Mouse (Mus musculus) erythroblast, adult 5-6 weeks (primary cell): ENCODE measurements around the gene Mapkapk3. TPM values are rescaled to one million over a fixed set of nuclear protein-coding genes. Genes with fewer than 3 reads are reported as not detected.

Experiments used
- ATAC-seq: replicated peaks from 2 replicates; pipeline ENCODE4 v1.8.0; 2016; ENCODE audit warnings: moderate number of reproducible peaks, mild to moderate bottlenecking, moderate TSS enrichment, inconsistent platforms; ENCODE audit not compliant: poor library complexity, low FRiP score, severe bottlenecking
- total RNA-seq, 2 experiments: library from RNA; stranded (forward) in 1 of 2; stranded (reverse) in 1 of 2; fragments of 150-400 nt in 1 of 2; fragments of 200-764, 138-1000 nt in 1 of 2; gene quantifications; 2 replicates each; pipeline versions ENCODE4 v1.2.3 to v1.2.4; 2015 to 2017; ENCODE audit warnings: low replicate concordance in 2 of 2

Mapkapk3 gene
- total RNA-seq, 2 experiments from 2014 or later: 10.8 to 41.4 TPM

DNA sequence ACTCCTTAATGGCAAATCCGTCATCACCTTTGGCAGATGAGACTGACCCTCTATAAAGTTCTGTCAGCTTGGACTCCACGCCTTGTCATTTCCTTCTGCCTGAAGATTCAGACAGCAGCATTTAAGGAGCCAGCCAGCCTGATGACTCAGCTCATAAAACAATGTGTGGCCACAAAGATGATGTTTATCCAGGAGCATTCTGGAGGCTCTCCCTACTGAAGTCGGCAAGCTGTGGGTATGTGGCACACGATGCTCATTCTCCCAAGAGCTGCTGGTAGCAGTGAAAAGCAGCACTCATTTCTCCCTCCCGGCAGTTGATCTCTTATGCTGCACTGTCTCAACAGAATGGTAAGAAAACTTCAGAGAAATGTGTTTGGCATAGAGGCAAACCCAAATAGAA, 54.4 kb downstream of the Mapkapk3 start:
- no peak for ATAC-seq

DNA sequence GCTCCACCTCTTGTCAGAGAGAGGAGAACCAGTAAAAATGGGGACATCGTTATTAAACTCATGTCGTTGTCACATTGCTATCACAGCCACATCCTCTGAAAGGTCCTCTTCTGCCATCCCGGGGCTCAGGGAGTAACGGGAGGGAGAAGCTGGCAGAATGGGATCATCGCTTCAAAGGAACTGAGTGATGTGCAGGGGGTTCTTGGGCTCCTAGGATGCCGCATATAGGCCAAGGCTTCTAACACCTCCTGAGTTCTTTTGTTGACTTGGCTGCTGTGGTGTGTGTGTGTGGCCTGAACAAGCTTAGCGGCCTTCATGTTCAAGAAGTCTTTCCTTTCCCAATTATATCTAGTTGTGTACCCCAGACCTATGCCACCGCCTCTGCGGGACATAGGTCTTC, 57.5 kb downstream of the Mapkapk3 start:
- ATAC-seq: no peak

DNA sequence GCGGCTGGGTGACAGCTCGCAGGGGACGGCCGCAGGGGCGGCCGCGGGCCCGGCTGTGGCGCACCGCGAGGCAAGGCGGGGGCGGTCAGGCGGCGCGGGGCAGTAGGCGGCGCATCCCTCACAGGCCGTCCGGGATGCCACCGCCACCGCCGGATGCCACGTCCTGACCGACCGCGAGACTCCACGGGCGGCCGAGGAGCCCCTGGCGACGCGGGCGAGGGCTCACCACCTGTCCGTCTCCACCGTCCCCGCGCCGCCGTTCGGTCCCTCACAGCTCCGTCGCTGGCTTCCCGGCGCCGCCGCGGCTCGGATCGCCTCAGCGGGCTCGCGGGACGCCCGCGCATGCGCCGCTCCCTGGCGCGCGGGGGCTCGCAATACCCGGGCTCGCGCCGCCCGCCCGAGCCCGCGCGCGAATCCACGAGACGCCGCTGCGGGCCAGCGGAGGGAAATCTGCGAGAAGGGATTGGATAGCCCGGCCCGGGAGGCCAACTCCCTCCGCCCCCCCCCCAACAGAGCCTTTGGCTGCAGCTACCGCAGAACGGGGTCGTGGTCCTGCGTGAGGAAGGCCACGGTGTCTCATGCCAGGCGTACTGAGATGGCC, 58.0 kb downstream of the Mapkapk3 start, which contains the start of gene Dock3:
Gene Dock3 (minus strand): TSS at position 371 of the 601 bp plus-strand sequence.
- ATAC-seq: no peak

DNA sequence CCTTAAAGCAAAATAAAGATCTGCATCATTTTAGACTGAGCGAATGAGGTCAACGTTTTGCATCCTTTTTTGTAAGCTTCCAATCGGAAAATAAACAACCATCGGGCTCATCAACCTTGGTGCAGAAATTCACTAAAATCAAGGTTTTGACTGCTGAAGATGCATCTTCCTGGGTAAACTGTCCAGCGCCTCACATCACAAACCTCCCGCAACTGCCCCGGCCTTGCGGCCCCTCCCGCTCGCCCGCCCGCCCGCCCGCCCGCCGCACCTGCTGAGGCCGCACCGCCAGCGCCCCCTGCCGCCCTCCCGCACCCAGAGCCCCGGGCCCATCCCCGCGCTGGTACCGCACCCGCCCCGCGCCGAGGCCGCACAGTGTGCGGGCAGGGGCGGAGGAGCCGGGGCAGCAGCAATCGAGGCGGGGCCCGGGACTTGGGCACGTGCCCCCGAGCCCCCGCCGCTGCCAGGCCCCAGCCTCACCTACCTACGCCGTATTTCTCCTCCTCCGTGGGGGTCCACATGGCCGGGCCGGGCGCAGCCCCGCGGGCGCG, 58.6 kb downstream of the Mapkapk3 start:
- ATAC-seq: no peak

DNA sequence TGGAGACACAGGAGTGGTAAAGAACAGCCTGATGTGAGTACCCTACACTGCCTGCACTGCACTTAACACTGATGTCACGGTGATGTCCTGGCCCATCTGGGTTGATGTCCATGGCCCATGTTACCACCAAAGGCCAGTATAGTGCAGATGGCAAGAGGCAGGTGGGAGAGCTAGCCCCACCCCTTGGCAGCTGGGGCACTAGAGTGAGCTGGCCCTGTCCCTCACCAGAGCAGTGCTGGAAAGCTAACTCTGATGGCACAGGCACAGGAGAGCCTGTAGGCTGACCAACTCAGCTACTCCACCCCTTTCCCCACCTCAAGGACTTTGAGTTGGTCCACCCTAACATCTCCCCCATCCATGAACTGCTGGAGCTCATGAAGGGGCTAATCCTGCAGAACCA, 65.1 kb downstream of the Mapkapk3 start:
- ATAC-seq: no peak

Other genes starting within 250 kb of the Mapkapk3 start
- gene Dock3, start 58.0 kb downstream of the Mapkapk3 start, total RNA-seq (2015; ENCODE audit: low replicate concordance): 1.5 TPM in 1 of 2 replicates, not detected in the other
- gene Dock3, start 58.0 kb downstream of the Mapkapk3 start, total RNA-seq (2017; ENCODE audit: low replicate concordance): not detected in 2 replicates
- gene Cish, start 6.1 kb upstream of the Mapkapk3 start, total RNA-seq (2015; ENCODE audit: low replicate concordance): 2.1 and 7.9 TPM in 2 replicates
- gene Cish, start 6.1 kb upstream of the Mapkapk3 start, total RNA-seq (2017; ENCODE audit: low replicate concordance): 2.0 and 4.7 TPM in 2 replicates
- 2.7 TPM in 1 of 2 replicates, not detected in the other for gene Hemk1, start 48.5 kb upstream of the Mapkapk3 start, total RNA-seq (2015; ENCODE audit: low replicate concordance)
- 0.94 and 5.2 TPM in 2 replicates for gene Hemk1, start 48.5 kb upstream of the Mapkapk3 start, total RNA-seq (2017; ENCODE audit: low replicate concordance)
- not detected in 2 replicates for gene 6430571L13Rik, start 50.7 kb upstream of the Mapkapk3 start, total RNA-seq (2015; ENCODE audit: low replicate concordance)
- gene 6430571L13Rik, start 50.7 kb upstream of the Mapkapk3 start, total RNA-seq (2017; ENCODE audit: low replicate concordance): not detected in 2 replicates
- gene Cacna2d2, start 109.7 kb upstream of the Mapkapk3 start, total RNA-seq (2015; ENCODE audit: low replicate concordance): 0.63 TPM in 1 of 2 replicates, not detected in the other
- gene Cacna2d2, start 109.7 kb upstream of the Mapkapk3 start, total RNA-seq (2017; ENCODE audit: low replicate concordance): not detected in 2 replicates
- 1.9 and 2.5 TPM in 2 replicates for gene Tmem115, start 244.1 kb upstream of the Mapkapk3 start, total RNA-seq (2015; ENCODE audit: low replicate concordance)
- 5.9 and 6.0 TPM in 2 replicates for gene Tmem115, start 244.1 kb upstream of the Mapkapk3 start, total RNA-seq (2017; ENCODE audit: low replicate concordance)